Mouse (Mus musculus) midbrain, postnatal 0 days (tissue): ENCODE measurements around the gene Stxbp3. TPM values are rescaled to one million over a fixed set of nuclear protein-coding genes. Genes with fewer than 3 reads are reported as not detected.
"Not testable (repeated sequence)": the region's sequence is repeated elsewhere in the genome, so short reads cannot be mapped to it uniquely, and the experiment has no call there.

Experiments
- ATAC-seq: fragments of 200-750 bp; cut with Nextera tagmentation; 2 replicates; pipeline ENCODE4 v1.8.0; 2017; ENCODE audit warnings: moderate number of reproducible peaks, mild to moderate bottlenecking, moderate TSS enrichment, moderate library complexity; ENCODE audit not compliant: low FRiP score
- DNase-seq: peaks from one replicate; pipeline ENCODE4 v3.0.0-alpha.2; 2015; ENCODE audit warnings: low spot score
- H3K27ac ChIP-seq: fragments of 300-500 bp; sonication (generic); 2 replicates; pipeline ENCODE4 v1.5.1; 2014; ENCODE audit warnings: low read depth, mild to moderate bottlenecking, low read length, mixed read lengths
- H3K27me3 ChIP-seq: fragments of 300-500 bp; sonication (generic); 2 replicates; pipeline ENCODE4 v1.6.1; 2014; ENCODE audit warnings: low read length, control low read depth, mixed read lengths; ENCODE audit not compliant: insufficient read depth
- H3K36me3 ChIP-seq: fragments of 300-500 bp; sonication (generic); 2 replicates; pipeline ENCODE4 v1.6.1; 2014; ENCODE audit warnings: low read length, control low read depth, mixed read lengths; ENCODE audit not compliant: insufficient read depth
- H3K4me1 ChIP-seq: fragments of 300-500 bp; sonication (generic); 2 replicates; pipeline ENCODE4 v1.6.1; 2014; ENCODE audit warnings: mild to moderate bottlenecking, control low read depth, antibody characterized with exemption, low read length, mixed read lengths; ENCODE audit not compliant: insufficient read depth
- H3K4me2 ChIP-seq: fragments of 300-500 bp; sonication (generic); 2 replicates; pipeline ENCODE4 v1.6.1; 2014; ENCODE audit warnings: low read depth, mild to moderate bottlenecking, low read length, mixed read lengths; ENCODE audit not compliant: poor library complexity, severe bottlenecking
- H3K4me3 ChIP-seq: fragments of 300-500 bp; sonication (generic); 2 replicates; pipeline ENCODE4 v1.5.1; 2014; ENCODE audit warnings: low read depth, mild to moderate bottlenecking, low read length, moderate library complexity
- H3K9ac ChIP-seq: fragments of 300-500 bp; sonication (generic); replicated peaks from 2 replicates; pipeline ENCODE4 v1.6.1; 2014; ENCODE audit warnings: mild to moderate bottlenecking, low read length, moderate library complexity, mixed read lengths; ENCODE audit not compliant: poor library complexity, severe bottlenecking
- H3K9me3 ChIP-seq: fragments of 300-500 bp; sonication (generic); 2 replicates; pipeline ENCODE4 v1.6.1; 2016; ENCODE audit warnings: low read length, control low read depth
- CTCF ChIP-seq: IDR thresholded peaks from 2 replicates; pipeline ENCODE4 v1.5.1; 2016; ENCODE audit warnings: antibody characterized with exemption, mild to moderate bottlenecking
- WGBS: fragments of 180-500 bp; shearing (Covaris S2); extraction: QIAGEN DNeasy Blood & Tissue Kit; methylation state at CpG from one replicate; pipeline ENCODE4 v1.1.7; 2014; 5-methylcytosine and 5-hydroxymethylcytosine counted together
- polyA plus RNA-seq: library from polyadenylated mRNA; unstranded; fragments of >200 nt; fragmentation: Nextera tagmentation; extraction: Ambion mirVana; gene quantifications from 2 replicates; pipeline ENCODE4 v1.2.1, GENCODE M21; 2015
- total RNA-seq: library from RNA; depleted of rRNA; stranded (reverse); fragments of >200 nt; gene quantifications from 2 replicates; pipeline ENCODE4 v1.2.3, GENCODE M21; 2014

The Stxbp3 gene
- total and polyA plus RNA-seq, 2 experiments from 2014 or later: 11.7 to 12.3 TPM

DNA sequence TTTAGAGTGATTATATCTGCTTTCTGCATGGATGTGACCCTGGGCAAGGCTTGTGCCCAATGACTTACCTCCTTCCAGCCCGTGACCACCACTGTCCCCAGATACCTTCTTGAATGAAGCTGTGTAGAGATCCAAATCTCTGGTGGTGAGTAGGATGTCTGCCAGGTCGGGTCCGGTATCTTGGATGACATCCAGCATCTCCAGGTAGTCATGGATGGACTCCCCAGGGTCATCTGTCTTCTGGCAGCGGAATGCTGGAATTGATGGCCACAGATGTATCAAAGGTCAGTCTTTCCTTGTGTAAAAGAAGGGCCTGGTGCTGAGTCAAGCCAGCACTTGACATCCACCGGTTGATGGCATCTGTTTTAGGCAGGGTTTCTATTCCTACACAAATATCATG is 4.2 kb upstream of the Stxbp3 start:
- TF ChIP-seq CTCF: no peak
- WGBS: 80% methylated on average over 5 of the region's 5 CpGs
- Histone ChIP-seq H3K36me3 (no peaks in the 10 kb centered on the region), H3K4me1 (no peaks in the 10 kb centered on the region), H3K27ac (no peak overlapping the region), H3K9me3 (no peaks in the 10 kb centered on the region), H3K27me3 (no peaks in the 10 kb centered on the region), H3K4me3 (no peak overlapping the region), H3K9ac (no peak overlapping the region), H3K4me2 (no peak overlapping the region)
- ATAC-seq (no peak), DNase-seq (no peak)

GRCm38 (mm10) chr3:108844026-108844425 is 3.7 kb upstream of the Stxbp3 start:
- Histone ChIP-seq H3K27me3 (no peaks in the 10 kb centered on the region), H3K9me3 (no peaks in the 10 kb centered on the region), H3K4me3 (no peak overlapping the region), H3K27ac (no peak overlapping the region), H3K4me2 (no peak overlapping the region), H3K36me3 (no peaks in the 10 kb centered on the region), H3K9ac (no peak overlapping the region), H3K4me1 (no peaks in the 10 kb centered on the region)
- no peak for DNase-seq
- 90% methylated on average over 6 of the region's 6 CpGs for WGBS
- no peak for TF ChIP-seq CTCF
- no peak for ATAC-seq

DNA sequence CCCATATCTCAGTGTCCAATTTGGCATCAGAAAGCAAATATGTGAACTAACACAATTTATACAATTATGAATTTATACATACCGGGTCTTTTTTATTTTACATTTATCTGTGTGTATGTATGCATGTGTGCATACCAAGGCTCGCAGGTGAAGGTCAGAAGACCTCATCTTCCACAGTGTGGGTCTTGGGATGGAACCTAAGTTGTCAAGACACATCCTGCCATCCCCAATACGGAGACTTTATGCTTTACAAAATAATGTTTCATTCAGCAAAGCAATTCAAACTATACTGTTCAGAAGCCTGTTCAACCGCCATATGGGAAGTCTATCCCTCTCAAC is 359 bp upstream of the Stxbp3 start:
- no peak for DNase-seq
- no peaks in the 10 kb centered on the region for H3K27me3 ChIP-seq
- WGBS: 60% methylated on average over 4 of the region's 4 CpGs
- H3K27ac ChIP-seq: no peak overlapping the region
- H3K9me3 ChIP-seq: no peaks in the 10 kb centered on the region
- H3K4me3 ChIP-seq: peak overlapping the region; percentile 77
- TF ChIP-seq CTCF: no peak
- no peaks in the 10 kb centered on the region for H3K36me3 ChIP-seq
- H3K4me2 ChIP-seq: peak overlapping the region; percentile 80
- peaks cover 6% of the 10 kb centered on the region for H3K4me1 ChIP-seq
- no peak overlapping the region for H3K9ac ChIP-seq
- ATAC-seq: no peak

- peak overlapping the region; percentile 77 for H3K4me3 ChIP-seq
- peak overlapping the region; percentile 66 for H3K9ac ChIP-seq
- H3K9me3 ChIP-seq: no peaks in the 10 kb centered on the region
- TF ChIP-seq CTCF: no peak
- peaks cover 6% of the 10 kb centered on the region for H3K4me1 ChIP-seq
- peak overlapping the region; percentile 70; the same call in 1 of the 2 replicates for H3K27ac ChIP-seq
- no peaks in the 10 kb centered on the region for H3K27me3 ChIP-seq
- peak overlapping the region; percentile 80 for H3K4me2 ChIP-seq
- DNase-seq (no peak), ATAC-seq (no peak)
- no peaks in the 10 kb centered on the region for H3K36me3 ChIP-seq
- 8% methylated on average over 8 of the region's 8 CpGs for WGBS
These were observed 703 bp downstream of the Stxbp3 start for GRCm38 (mm10) chr3:108839647-108839999.

- DNase-seq: no peak
- Histone ChIP-seq H3K4me2 (peak overlapping the region; percentile 80), H3K36me3 (no peaks in the 10 kb centered on the region), H3K9ac (no peak overlapping the region), H3K9me3 (no peaks in the 10 kb centered on the region), H3K27ac (no peak overlapping the region), H3K4me3 (peak overlapping the region; percentile 77; the same call in 1 of the 2 replicates), H3K4me1 (peaks cover 6% of the 10 kb centered on the region), H3K27me3 (no peaks in the 10 kb centered on the region)
- 74% methylated on average over 7 of the region's 7 CpGs for WGBS
- no peak for ATAC-seq
- no peak for TF ChIP-seq CTCF
These were observed 1.3 kb downstream of the Stxbp3 start for GRCm38 (mm10) chr3:108838980-108839379.

- ATAC-seq (no peak), DNase-seq (no peak)
- WGBS: 94% methylated on average over 6 of the region's 6 CpGs
- H3K27ac ChIP-seq: no peak overlapping the region
- no peak for TF ChIP-seq CTCF
- no peak overlapping the region for H3K4me3 ChIP-seq
- H3K27me3 ChIP-seq: no peaks in the 10 kb centered on the region
- peaks cover 6% of the 10 kb centered on the region for H3K4me1 ChIP-seq
- no peak overlapping the region for H3K4me2 ChIP-seq
- no peaks in the 10 kb centered on the region for H3K36me3 ChIP-seq
- no peaks in the 10 kb centered on the region for H3K9me3 ChIP-seq
- H3K9ac ChIP-seq: no peak overlapping the region
These were observed 3.4 kb downstream of the Stxbp3 start for GRCm38 (mm10) chr3:108836931-108837330.

DNA sequence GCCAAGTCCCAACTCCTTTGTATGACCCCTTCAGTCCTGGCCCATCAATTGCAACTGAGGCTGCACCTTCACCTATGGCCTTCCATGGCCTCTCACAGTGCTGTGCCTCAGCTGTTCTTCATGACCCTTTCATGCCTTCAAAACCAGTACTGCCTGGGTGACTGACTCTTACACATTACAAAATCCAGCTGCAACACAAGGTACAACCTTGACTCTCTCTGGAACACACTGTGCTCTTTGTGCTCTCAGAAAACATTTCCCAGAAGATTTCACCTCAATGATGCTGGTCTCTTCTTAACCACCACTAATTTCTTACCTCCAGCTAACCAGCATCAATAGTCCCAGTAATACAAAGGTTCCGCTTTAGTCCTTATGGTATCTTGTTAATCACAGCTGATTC is 6.6 kb downstream of the Stxbp3 start:
- H3K4me2 ChIP-seq, H3K4me3 ChIP-seq, ATAC-seq, H3K9me3 ChIP-seq, H3K9ac ChIP-seq, H3K27me3 ChIP-seq, H3K27ac ChIP-seq, H3K4me1 ChIP-seq, DNase-seq, H3K36me3 ChIP-seq: not testable (repeated sequence)
- 100% methylated on average over 1 of the region's 1 CpGs for WGBS
